Mouse (Mus musculus) liver, embryonic 18 days (tissue): Measurements from ENCODE around the gene Polr2c. TPM values are rescaled to one million over a fixed set of nuclear protein-coding genes. Genes with fewer than 3 reads are reported as not detected.

Experiments used
- polyA plus RNA-seq: library from polyadenylated mRNA; depleted of rRNA; stranded (reverse); fragments of >200 nt; gene quantifications from 2 replicates; pipeline ENCODE4 v1.2.3, GENCODE M21; 2012; rRNA removed

The Polr2c gene
- 47.6 and 48.4 TPM in 2 replicates for polyA plus RNA-seq

GRCm38 (mm10) chr8:94857346-94858173, at the start of gene Polr2c:
TSS of gene Polr2c (plus strand) at chr8:94857450.

GRCm38 (mm10) chr8:94810153-94810552, 47.1 kb upstream of the Polr2c start, which contains the start of gene Ccl17:
TSS of gene Ccl17 (plus strand) at chr8:94810453.

GRCm38 (mm10) chr8:94837662-94838574, 19.3 kb upstream of the Polr2c start, which contains the start of the genes Coq9 and Ciapin1:
TSS of gene Coq9 (plus strand) at chr8:94838321.
TSS of gene Ciapin1 (minus strand) at chr8:94838358.

DNA sequence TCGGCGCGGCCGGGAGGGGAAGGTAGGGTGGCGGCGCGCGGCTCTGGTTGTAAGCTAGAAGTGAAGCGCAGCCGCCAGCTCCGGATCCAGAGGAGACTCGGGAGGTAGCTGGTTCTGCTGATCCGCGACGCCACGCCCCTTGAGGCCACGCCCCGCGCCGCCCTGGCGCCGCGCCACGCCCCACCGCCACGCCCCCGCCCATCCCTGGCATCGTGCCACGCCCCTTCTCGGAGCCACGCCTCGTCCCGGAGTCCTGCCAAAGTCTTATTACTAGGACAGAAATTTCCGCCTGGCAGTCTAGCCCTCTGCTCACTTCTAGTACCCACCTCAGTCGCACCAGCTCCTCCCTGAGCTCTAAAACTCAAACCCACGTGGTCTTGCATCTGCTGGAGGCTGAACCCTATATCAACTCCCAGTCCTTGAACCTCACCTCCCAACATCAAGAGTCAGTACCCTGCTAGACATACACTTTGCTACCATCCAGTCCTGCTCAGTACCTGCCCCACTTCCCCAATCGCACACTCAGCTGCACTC, 19.0 kb downstream of the Polr2c start, which contains the start of gene Dok4:
Gene Dok4 (minus strand): TSS at position 134 of the 534 bp plus-strand sequence.

DNA sequence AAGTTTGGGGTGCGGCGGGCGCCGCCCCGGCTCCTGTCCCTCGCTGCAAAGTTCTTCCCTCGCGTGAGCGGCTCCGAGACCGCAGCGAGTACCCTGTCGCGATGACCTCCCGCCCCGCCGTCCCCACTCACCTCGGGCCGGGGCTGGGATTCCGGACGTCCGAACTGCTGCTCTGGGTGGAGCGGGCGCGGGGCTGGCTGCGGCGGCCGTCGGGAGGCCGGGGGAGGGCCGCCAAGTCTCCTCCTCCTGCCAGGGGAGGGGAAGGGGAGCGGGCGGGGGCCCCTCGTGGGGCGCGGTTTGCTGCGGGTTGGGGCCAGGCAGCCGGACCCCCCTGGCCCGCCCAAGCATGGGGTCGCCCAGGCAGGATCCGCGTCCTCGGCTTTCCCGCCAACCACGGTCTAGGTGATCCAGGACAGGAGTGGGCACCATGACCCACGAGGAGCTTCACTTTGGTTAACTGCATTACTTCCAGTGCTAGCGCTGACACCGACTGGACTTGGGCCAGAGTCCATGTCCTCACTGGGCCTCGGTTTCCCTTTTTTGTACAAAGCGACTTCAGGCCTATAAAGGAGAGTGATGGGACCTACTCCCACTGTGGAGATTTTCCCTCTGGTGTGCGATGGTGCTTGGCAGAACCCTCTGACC, 60.7 kb downstream of the Polr2c start, which contains the start of gene Ccdc102a:
Gene Ccdc102a (minus strand): TSS at position 248 of the 645 bp plus-strand sequence.

Other genes with a start within 250 kb of the Polr2c start
- 13.0 and 13.5 TPM in 2 replicates for gene Arl2bp, start 190.8 kb upstream of the Polr2c start, polyA plus RNA-seq
- 1.3 and 1.9 TPM in 2 replicates for gene Pllp, start 161.2 kb upstream of the Polr2c start, polyA plus RNA-seq
- 0.13 and 0.20 TPM in 2 replicates for gene Ccl22, start 111.9 kb upstream of the Polr2c start, polyA plus RNA-seq
- 0.71 and 0.73 TPM in 2 replicates for gene Cx3cl1, start 85.4 kb upstream of the Polr2c start, polyA plus RNA-seq
- 0.10 TPM in 1 of 2 replicates, not detected in the other for gene Ccl17, start 47.0 kb upstream of the Polr2c start, polyA plus RNA-seq
- 65.0 and 70.7 TPM in 2 replicates for gene Coq9, start 19.1 kb upstream of the Polr2c start, polyA plus RNA-seq
- 14.2 and 14.9 TPM in 2 replicates for gene Ciapin1, start 19.1 kb upstream of the Polr2c start, polyA plus RNA-seq
- gene Dok4, start 18.9 kb downstream of the Polr2c start, polyA plus RNA-seq, result 4.0 and 4.2 TPM in 2 replicates
- gene Ccdc102a, start 60.6 kb downstream of the Polr2c start, polyA plus RNA-seq, result 1.9 and 2.3 TPM in 2 replicates
- gene Adgrg5, start 66.2 kb downstream of the Polr2c start, polyA plus RNA-seq, result 0.28 and 0.39 TPM in 2 replicates
- 37.4 and 44.9 TPM in 2 replicates for gene Adgrg1, start 117.3 kb downstream of the Polr2c start, polyA plus RNA-seq
- gene Adgrg3, start 160.2 kb downstream of the Polr2c start, polyA plus RNA-seq, result 13.9 and 17.7 TPM in 2 replicates
- 0.37 and 0.46 TPM in 2 replicates for gene Drc7, start 197.7 kb downstream of the Polr2c start, polyA plus RNA-seq
- gene Katnb1, start 223.7 kb downstream of the Polr2c start, polyA plus RNA-seq, result 4.0 and 5.3 TPM in 2 replicates